Mouse (Mus musculus) intestine, embryonic 14.5 days (tissue): ENCODE measurements around the gene Apol7a. TPM values are rescaled to one million over a fixed set of nuclear protein-coding genes. Genes with fewer than 3 reads are reported as not detected.

Experiments
- polyA plus RNA-seq: library from polyadenylated mRNA; unstranded; fragments of >200 nt; fragmentation: Nextera tagmentation; extraction: Ambion mirVana; gene quantifications from 2 replicates; pipeline ENCODE4 v1.2.1, GENCODE M21; 2014

Apol7a gene
- polyA plus RNA-seq, 1 experiment from 2014 or later = 9.7 TPM

Other genes starting within 250 kb of the Apol7a start
- 67.8 and 72.2 TPM in 2 replicates for gene Rbfox2, start 92.1 kb downstream of the Apol7a start, polyA plus RNA-seq
- gene Apol9a, start 12.0 kb upstream of the Apol7a start, polyA plus RNA-seq = 0.26 and 0.43 TPM in 2 replicates
- 0.43 TPM in 1 of 2 replicates, not detected in the other for gene Apol7b, start 48.4 kb upstream of the Apol7a start, polyA plus RNA-seq
- 0.09 TPM in 1 of 2 replicates, not detected in the other for gene Apol10a, start 77.9 kb upstream of the Apol7a start, polyA plus RNA-seq
- not detected in 2 replicates for gene Apol11a, start 109.2 kb upstream of the Apol7a start, polyA plus RNA-seq
- gene Apol7c, start 134.2 kb upstream of the Apol7a start, polyA plus RNA-seq = 1.5 and 1.9 TPM in 2 replicates
- not detected in 2 replicates for gene 1700025B11Rik, start 162.8 kb upstream of the Apol7a start, polyA plus RNA-seq
- 0.15 and 0.31 TPM in 2 replicates for gene Apol10b, start 197.0 kb upstream of the Apol7a start, polyA plus RNA-seq
- gene Gm36245, start 200.1 kb upstream of the Apol7a start, polyA plus RNA-seq = not detected in 2 replicates
- 0.12 TPM in 1 of 2 replicates, not detected in the other for gene Apol11b, start 244.2 kb upstream of the Apol7a start, polyA plus RNA-seq